9 mouse cellular contexts compared by ENCODE assay signal in genomic region chr6:5991817-5992755, GRCm38 (mm10).
DNase-seq lines count a peak whose midpoint lies in the region; ATAC-seq lines count a peak whose summit lies in the region.
"Had no signal": no experiment of that assay in that cellular context is flagged by ENCODE, and none has a peak within 500 bp of the region (broad histone marks: within the 10 kb centered on the region; RNA-seq: fewer than 3 reads in every experiment).

No protein-coding gene starts in this region.

- intact Hi-C loops in left cerebral cortex, postnatal 4 days (cut with DNase I) = no loop called here

- ATAC-seq in kidney, embryonic 14.5 days (ENCODE audit: low FRiP score, low TSS enrichment) = peak; percentile 46; the same call in 1 of the 2 replicates
- ATAC-seq in monocyte, adult 5-6 weeks (replicated peaks; ENCODE audit: insufficient number of reproducible peaks, low FRiP score, low TSS enrichment, poor library complexity, severe bottlenecking) = no peak

- H3K9ac ChIP-seq in kidney, embryonic 14.5 days (ENCODE audit: low read depth, low read length) = no peak overlapping the region

- WGBS in kidney, embryonic 14.5 days = 54% methylated on average over 25 of the region's 25 CpGs

- H3K36me3 ChIP-seq in kidney, embryonic 14.5 days (ENCODE audit: control insufficient read depth, insufficient read depth, low read length) = no peaks in the 10 kb centered on the region

- no peak overlapping the region; the same call in 1 of the 2 replicates for H3K4me3 ChIP-seq in kidney, embryonic 14.5 days (ENCODE audit: low read length)

- peak; percentile 71 for DNase-seq in adrenal gland, postnatal 10 days
- peak; percentile 73 for DNase-seq in cerebellum, adult 9-11 months
- peak; percentile 20 to 33 for DNase-seq in heart, adult 9 months (ENCODE audit: low spot score in 2 of 2)
- peak; percentile 68 for DNase-seq in left cerebral cortex, postnatal 4 days
- DNase-seq in retina, embryonic 14.5 days (ENCODE audit: low spot score) = peak; percentile 53
- DNase-seq in thymus, postnatal 25 days = no peak

- H3K4me2 ChIP-seq in kidney, embryonic 14.5 days (replicated peaks; ENCODE audit: low read depth, low read length) = no peak overlapping the region; the same call in 1 of the 2 replicates

- H3K4me1 ChIP-seq in kidney, embryonic 14.5 days (ENCODE audit: control insufficient read depth, insufficient read depth, low read length) = 0 out of 2 replicates have a peak, but pooled peaks cover 5% of the 10 kb centered on the region

- H3K9me3 ChIP-seq in kidney, embryonic 14.5 days (ENCODE audit: control insufficient read depth, low read length) = no peaks in the 10 kb centered on the region

- H3K27ac ChIP-seq in kidney, embryonic 14.5 days (ENCODE audit: low read depth, low read length) = no peak overlapping the region
- H3K27ac ChIP-seq: macrophage had no signal

- H3K27me3 ChIP-seq in kidney, embryonic 14.5 days (ENCODE audit: control insufficient read depth, insufficient read depth, low read length) = no peaks in the 10 kb centered on the region
